Mouse (Mus musculus) erythroblast, embryonic 14.5 days (primary cell): ENCODE measurements around the gene Nfix. TPM values are rescaled to one million over a fixed set of nuclear protein-coding genes. Genes with fewer than 3 reads are reported as not detected.

Experiments used
- H3K27me3 ChIP-seq: 2 replicates; pipeline ENCODE4 v1.6.1; 2012; ENCODE audit warnings: inconsistent platforms; ENCODE audit not compliant: control insufficient read depth
- H3K36me3 ChIP-seq: 2 replicates; pipeline ENCODE4 v1.6.1; 2012; ENCODE audit warnings: mild to moderate bottlenecking, inconsistent platforms; ENCODE audit not compliant: control insufficient read depth
- H3K4me1 ChIP-seq: 2 replicates; pipeline ENCODE4 v1.6.1; 2012; ENCODE audit warnings: inconsistent platforms; ENCODE audit not compliant: control insufficient read depth
- H3K4me3 ChIP-seq: replicated peaks from 2 replicates; pipeline ENCODE3; 2012; ENCODE audit warnings: moderate library complexity, mild to moderate bottlenecking, inconsistent platforms
- H3K9me3 ChIP-seq: 2 replicates; pipeline ENCODE4 v1.6.1; 2012; ENCODE audit warnings: low read length, inconsistent platforms, mixed read lengths; ENCODE audit not compliant: control insufficient read depth
- GATA1 ChIP-seq: IDR thresholded peaks from 2 replicates; pipeline ENCODE4 v1.6.1; 2012; ENCODE audit warnings: low read length, inconsistent platforms, mixed read lengths
- TAL1 ChIP-seq: IDR thresholded peaks from 3 replicates; pipeline ENCODE4 v1.6.1; 2012; ENCODE audit warnings: low read length, inconsistent platforms, mixed read lengths
- polyA plus RNA-seq: library from polyadenylated mRNA; stranded (reverse); fragments of >175 nt; gene quantifications from 2 replicates; pipeline ENCODE4 v1.2.3, GENCODE M21; 2012

The Nfix gene
- polyA plus RNA-seq, 1 experiment = 1.9 TPM

GRCm38 (mm10) chr8:84732996-84733395, 67.1 kb downstream of the Nfix start:
- Histone ChIP-seq H3K9me3 (peaks cover 3% of the 10 kb centered on the region), H3K4me1 (peaks cover 96% of the 10 kb centered on the region), H3K4me3 (no peak overlapping the region), H3K36me3 (peaks cover 37% of the 10 kb centered on the region), H3K27me3 (peaks cover 3% of the 10 kb centered on the region; the same call in 1 of the 2 replicates)
- TF ChIP-seq GATA1 (no peak), TAL1 (no peak)

- Histone ChIP-seq H3K36me3 (peaks cover 41% of the 10 kb centered on the region), H3K4me1 (peaks cover 96% of the 10 kb centered on the region), H3K27me3 (no peaks in the 10 kb centered on the region; the same call in 1 of the 2 replicates), H3K9me3 (peaks cover 3% of the 10 kb centered on the region), H3K4me3 (no peak overlapping the region)
- TF ChIP-seq TAL1 (no peak), GATA1 (no peak)
These were observed 67.6 kb downstream of the Nfix start for GRCm38 (mm10) chr8:84732545-84732944.

GRCm38 (mm10) chr8:84731371-84732177, 68.6 kb downstream of the Nfix start:
- Histone ChIP-seq H3K36me3 (peaks cover 51% of the 10 kb centered on the region), H3K4me1 (peaks cover 96% of the 10 kb centered on the region), H3K9me3 (peaks cover 3% of the 10 kb centered on the region), H3K27me3 (no peaks in the 10 kb centered on the region; the same call in 1 of the 2 replicates), H3K4me3 (peak overlapping the region; percentile 63)
- TF ChIP-seq GATA1 = no peak
- TF ChIP-seq TAL1 = no peak

- Histone ChIP-seq H3K27me3 (no peaks in the 10 kb centered on the region; the same call in 1 of the 2 replicates), H3K4me1 (peaks cover 97% of the 10 kb centered on the region), H3K9me3 (peaks cover 3% of the 10 kb centered on the region), H3K36me3 (peaks cover 59% of the 10 kb centered on the region), H3K4me3 (peak overlapping the region; percentile 63)
- peak; percentile 96 for TF ChIP-seq TAL1
- peak; percentile 95 for TF ChIP-seq GATA1
These were observed 69.4 kb downstream of the Nfix start for GRCm38 (mm10) chr8:84730541-84731370.

GRCm38 (mm10) chr8:84729921-84730362, 70.2 kb downstream of the Nfix start:
- Histone ChIP-seq H3K4me1 (peaks cover 100% of the 10 kb centered on the region), H3K9me3 (peaks cover 3% of the 10 kb centered on the region), H3K27me3 (no peaks in the 10 kb centered on the region; the same call in 1 of the 2 replicates), H3K36me3 (peaks cover 67% of the 10 kb centered on the region), H3K4me3 (peak overlapping the region; percentile 63)
- TF ChIP-seq TAL1 (no peak), GATA1 (no peak)

GRCm38 (mm10) chr8:84728474-84728873, 71.7 kb downstream of the Nfix start:
- no peak for TF ChIP-seq GATA1
- no peak for TF ChIP-seq TAL1
- Histone ChIP-seq H3K27me3 (no peaks in the 10 kb centered on the region; the same call in 1 of the 2 replicates), H3K4me1 (peaks cover 100% of the 10 kb centered on the region), H3K36me3 (peaks cover 81% of the 10 kb centered on the region), H3K4me3 (no peak overlapping the region), H3K9me3 (peaks cover 3% of the 10 kb centered on the region)

- TF ChIP-seq TAL1 (no peak), GATA1 (no peak)
- H3K4me3 ChIP-seq = peak overlapping the region; percentile 67
- peaks cover 100% of the 10 kb centered on the region for H3K4me1 ChIP-seq
- H3K27me3 ChIP-seq = no peaks in the 10 kb centered on the region
- H3K36me3 ChIP-seq = peaks cover 83% of the 10 kb centered on the region
- peaks cover 3% of the 10 kb centered on the region for H3K9me3 ChIP-seq
These were observed 74.2 kb downstream of the Nfix start for GRCm38 (mm10) chr8:84725941-84726259.

- Histone ChIP-seq H3K4me3 (peak overlapping the region; percentile 67), H3K27me3 (no peaks in the 10 kb centered on the region), H3K36me3 (peaks cover 87% of the 10 kb centered on the region), H3K9me3 (peaks cover 3% of the 10 kb centered on the region), H3K4me1 (peaks cover 100% of the 10 kb centered on the region)
- no peak for TF ChIP-seq TAL1
These were observed 74.8 kb downstream of the Nfix start for GRCm38 (mm10) chr8:84725246-84725940.

GRCm38 (mm10) chr8:84724683-84725082, 75.5 kb downstream of the Nfix start:
- Histone ChIP-seq H3K4me3 (peak overlapping the region; percentile 67), H3K9me3 (no peaks in the 10 kb centered on the region), H3K27me3 (no peaks in the 10 kb centered on the region), H3K4me1 (peaks cover 100% of the 10 kb centered on the region), H3K36me3 (peaks cover 87% of the 10 kb centered on the region)
- peak; percentile 41; the same call in 1 of the 3 replicates for TF ChIP-seq TAL1
- TF ChIP-seq GATA1 = no peak
